Mouse (Mus musculus): ENCODE data around the gene Arl10.

- TF ChIP-seq CTCF (IDR thresholded peaks at IDR 0.05) (no peak), EP300 (IDR thresholded peaks at IDR 0.05; ENCODE audit: insufficient read depth, low read depth, low read length) (no peak)
These were observed 54.3 kb downstream of the Arl10 start for GRCm38 (mm10) chr13:54629128-54629527.

Data from heart, adult 2 months (tissue).